Mouse (Mus musculus) liver, adult 2 months (tissue): ENCODE measurements around the gene Tnik. TPM values are rescaled to one million over a fixed set of nuclear protein-coding genes. Genes with fewer than 3 reads are reported as not detected.

Experiments
- DNase-seq: peaks from one replicate; pipeline ENCODE4 v3.0.0-alpha.2; 2011; ENCODE audit warnings: low read depth, low spot score; ENCODE audit errors: extremely low read depth
- H3K27ac ChIP-seq: fragments of 200-500 bp; replicated peaks from 2 replicates; pipeline ENCODE4 v1.5.1; 2012; ENCODE audit warnings: low read depth, mild to moderate bottlenecking, control low read depth, inconsistent platforms, low read length; ENCODE audit not compliant: insufficient read depth
- H3K27me3 ChIP-seq: fragments of 200-500 bp; 2 replicates; pipeline ENCODE4 v1.6.1; 2012; ENCODE audit warnings: mild to moderate bottlenecking, moderate library complexity, low read length, inconsistent platforms; ENCODE audit not compliant: control insufficient read depth, insufficient read depth
- H3K36me3 ChIP-seq: fragments of 200-500 bp; 2 replicates; pipeline ENCODE4 v1.6.1; 2012; ENCODE audit warnings: low read length, inconsistent platforms; ENCODE audit not compliant: control insufficient read depth, insufficient read depth
- H3K4me1 ChIP-seq: fragments of 200-500 bp; 2 replicates; pipeline ENCODE4 v1.6.1; 2011; ENCODE audit warnings: low read length; ENCODE audit not compliant: control insufficient read depth, insufficient read depth
- H3K4me3 ChIP-seq: fragments of 200-500 bp; 2 replicates; pipeline ENCODE4 v1.5.1; 2011; ENCODE audit warnings: low read depth, mild to moderate bottlenecking, control low read depth, low read length, moderate library complexity; ENCODE audit not compliant: insufficient read depth
- H3K79me2 ChIP-seq: fragments of 200-500 bp; 2 replicates; pipeline ENCODE4 v1.6.1; 2012; ENCODE audit warnings: inconsistent platforms, mild to moderate bottlenecking, low read length, moderate library complexity; ENCODE audit not compliant: control insufficient read depth, insufficient read depth
- H3K9ac ChIP-seq: fragments of 200-500 bp; 2 replicates; pipeline ENCODE4 v1.6.1; 2012; ENCODE audit warnings: low read depth, mild to moderate bottlenecking, control low read depth, inconsistent platforms, low read length
- CTCF ChIP-seq: fragments of 200-500 bp; IDR thresholded peaks from 2 replicates; pipeline ENCODE4 v1.5.1; 2011; ENCODE audit warnings: low read depth, low read length, control low read depth
- POLR2A ChIP-seq: fragments of 200-500 bp; IDR thresholded peaks from 2 replicates; pipeline ENCODE4 v1.6.1; 2011; ENCODE audit warnings: low read length, control low read depth; ENCODE audit not compliant: insufficient read depth; ENCODE audit errors: extremely low read depth
- WGBS: fragments of 180-500 bp; shearing (Covaris S2); methylation state at CpG from one replicate; pipeline ENCODE4 v1.1.7; 2018; 5-methylcytosine and 5-hydroxymethylcytosine counted together
- polyA plus RNA-seq: library from polyadenylated mRNA; depleted of rRNA; stranded (reverse); fragments of >200 nt; gene quantifications from 2 replicates; pipeline ENCODE4 v1.2.3, GENCODE M21; 2012
- total RNA-seq: library from RNA; depleted of rRNA; stranded (reverse); fragments of >200 nt; gene quantifications from 2 replicates; pipeline ENCODE4 v1.2.3, GENCODE M21; 2014

Tnik gene
- total and polyA plus RNA-seq, 2 experiments, result 1.2 to 2.8 TPM

DNA sequence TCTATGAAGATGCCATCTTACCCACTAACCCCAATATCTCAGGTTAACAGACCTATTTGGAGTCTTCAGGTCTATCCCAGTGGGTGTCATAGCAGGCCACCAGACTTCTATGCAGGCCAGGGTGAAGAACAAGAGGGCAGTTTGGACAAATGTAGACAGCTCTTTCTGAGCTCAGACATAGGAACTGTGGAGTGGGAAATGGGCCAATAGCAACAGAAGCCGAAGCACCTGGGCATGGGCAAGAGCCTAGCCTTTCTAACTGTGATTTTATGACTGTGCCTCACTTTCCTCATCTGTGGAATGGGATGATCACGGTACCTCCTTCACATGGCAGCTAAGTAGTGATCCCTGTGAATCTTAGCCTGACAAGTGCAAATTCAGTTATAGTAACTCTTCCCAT, 214.4 kb downstream of the Tnik start:
- Histone ChIP-seq H3K9ac (no peak overlapping the region), H3K79me2 (no peaks in the 10 kb centered on the region), H3K4me1 (no peaks in the 10 kb centered on the region), H3K4me3 (no peak overlapping the region), H3K27ac (no peak overlapping the region), H3K36me3 (no peaks in the 10 kb centered on the region), H3K27me3 (no peaks in the 10 kb centered on the region)
- WGBS, result 93% methylated on average over 2 of the region's 2 CpGs
- TF ChIP-seq CTCF, result no peak
- no peak for TF ChIP-seq POLR2A
- DNase-seq, result no peak

DNA sequence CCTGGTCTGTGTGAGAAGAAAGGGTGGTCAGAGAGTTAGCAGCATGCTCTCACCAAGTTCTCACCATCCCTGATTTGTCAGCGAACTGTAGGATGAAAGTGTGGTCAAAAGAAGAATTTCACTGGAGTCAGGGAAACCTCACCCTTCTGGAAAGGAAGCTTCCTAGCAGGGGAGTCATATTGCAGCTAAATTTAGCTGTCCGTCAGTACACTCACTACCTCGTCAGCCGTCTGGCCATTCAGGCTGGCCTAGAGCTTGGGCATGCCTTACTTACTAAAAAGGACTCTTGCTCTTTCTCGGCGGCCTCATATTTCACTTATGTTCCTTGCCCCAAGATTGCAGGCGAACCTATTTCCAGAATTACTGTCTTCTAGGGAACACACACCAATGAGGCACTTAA, 222.7 kb downstream of the Tnik start:
- 85% methylated on average over 7 of the region's 7 CpGs for WGBS
- no peak for DNase-seq
- H3K9ac ChIP-seq, result no peak overlapping the region
- TF ChIP-seq POLR2A, result no peak
- no peak for TF ChIP-seq CTCF
- H3K79me2 ChIP-seq, result no peaks in the 10 kb centered on the region
- H3K27me3 ChIP-seq, result no peaks in the 10 kb centered on the region
- H3K4me1 ChIP-seq, result no peaks in the 10 kb centered on the region
- H3K4me3 ChIP-seq, result no peak overlapping the region
- H3K36me3 ChIP-seq, result no peaks in the 10 kb centered on the region
- H3K27ac ChIP-seq, result no peak overlapping the region

DNA sequence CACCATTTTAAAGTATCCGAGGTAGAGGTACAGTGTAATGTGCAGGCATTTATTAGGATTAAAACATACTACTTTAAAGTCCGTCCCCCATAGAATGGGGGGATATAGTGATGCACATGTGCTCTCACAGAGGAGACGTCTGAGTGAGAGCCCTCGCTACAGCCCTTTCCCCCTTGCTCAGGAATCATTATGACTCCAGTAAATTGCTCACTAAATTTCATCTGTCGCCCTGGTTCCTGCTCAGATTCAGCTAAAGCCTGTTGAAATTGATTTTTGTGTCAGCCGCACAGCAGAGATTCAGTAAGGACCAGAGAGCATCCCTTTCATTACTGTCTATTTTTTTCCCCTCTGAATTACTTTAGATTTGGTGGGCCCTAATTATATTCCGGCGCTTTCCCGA, 224.4 kb downstream of the Tnik start:
- 89% methylated on average over 9 of the region's 9 CpGs for WGBS
- no peak overlapping the region for H3K27ac ChIP-seq
- TF ChIP-seq POLR2A (no peak), CTCF (no peak)

DNA sequence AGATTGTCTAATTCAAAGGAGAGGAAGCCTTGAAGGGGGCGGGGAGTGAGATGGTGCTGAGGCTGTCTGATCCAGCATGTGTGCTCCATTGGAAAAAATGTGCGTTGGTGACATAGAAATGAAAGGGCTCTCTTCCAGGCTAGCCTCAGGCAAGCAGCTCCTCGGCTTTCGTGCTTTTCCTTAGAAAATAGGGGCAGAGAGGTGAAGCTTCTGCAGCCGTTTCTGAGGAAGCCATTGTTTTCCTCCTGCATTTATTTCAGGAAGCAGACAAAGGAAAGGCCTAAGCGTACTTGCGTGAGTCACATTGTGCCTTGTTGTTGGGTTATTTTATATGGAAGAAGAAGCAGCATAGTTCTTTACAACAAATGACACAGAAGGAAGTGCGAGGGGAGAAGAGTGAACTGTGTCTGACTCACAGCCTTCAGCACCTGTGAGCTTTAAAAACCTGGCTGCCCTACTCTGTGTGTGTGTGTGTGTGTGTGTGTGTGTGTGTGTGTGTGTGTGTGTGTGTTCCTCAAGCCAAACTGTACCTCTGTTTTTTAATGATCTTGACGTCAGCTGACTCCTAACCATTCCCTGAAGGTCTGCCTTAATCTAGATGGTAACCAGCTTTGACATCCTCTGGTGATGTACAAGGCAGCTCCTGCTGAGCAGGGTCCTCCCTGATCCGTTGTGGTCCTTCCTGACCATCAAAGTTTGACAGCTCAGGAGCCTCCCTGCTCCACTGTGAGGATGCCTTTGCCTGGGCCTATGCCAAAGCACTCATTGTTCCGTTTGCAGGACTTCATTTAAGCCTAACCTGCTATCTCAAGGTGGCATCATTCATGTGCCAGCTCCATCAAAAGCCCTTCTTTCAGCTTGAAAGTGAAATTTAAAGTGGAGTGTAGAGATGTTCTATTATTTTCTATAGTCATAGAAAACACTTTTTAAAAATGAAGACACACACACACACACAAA, 228.3 kb downstream of the Tnik start:
- 75% methylated on average over 11 of the region's 11 CpGs for WGBS
- Histone ChIP-seq H3K36me3 (no peaks in the 10 kb centered on the region), H3K79me2 (no peaks in the 10 kb centered on the region), H3K4me1 (no peaks in the 10 kb centered on the region), H3K4me3 (no peak overlapping the region), H3K9ac (no peak overlapping the region), H3K27ac (no peak overlapping the region), H3K27me3 (no peaks in the 10 kb centered on the region)
- DNase-seq, result no peak
- no peak for TF ChIP-seq CTCF
- TF ChIP-seq POLR2A, result no peak

More for the DNA sequence above, 224.4 kb downstream of the Tnik start:
- no peaks in the 10 kb centered on the region for H3K4me1 ChIP-seq
- no peaks in the 10 kb centered on the region for H3K36me3 ChIP-seq
- H3K79me2 ChIP-seq, result no peaks in the 10 kb centered on the region
- no peak overlapping the region for H3K9ac ChIP-seq
- no peaks in the 10 kb centered on the region for H3K27me3 ChIP-seq
- DNase-seq, result no peak
- no peak overlapping the region for H3K4me3 ChIP-seq

DNA sequence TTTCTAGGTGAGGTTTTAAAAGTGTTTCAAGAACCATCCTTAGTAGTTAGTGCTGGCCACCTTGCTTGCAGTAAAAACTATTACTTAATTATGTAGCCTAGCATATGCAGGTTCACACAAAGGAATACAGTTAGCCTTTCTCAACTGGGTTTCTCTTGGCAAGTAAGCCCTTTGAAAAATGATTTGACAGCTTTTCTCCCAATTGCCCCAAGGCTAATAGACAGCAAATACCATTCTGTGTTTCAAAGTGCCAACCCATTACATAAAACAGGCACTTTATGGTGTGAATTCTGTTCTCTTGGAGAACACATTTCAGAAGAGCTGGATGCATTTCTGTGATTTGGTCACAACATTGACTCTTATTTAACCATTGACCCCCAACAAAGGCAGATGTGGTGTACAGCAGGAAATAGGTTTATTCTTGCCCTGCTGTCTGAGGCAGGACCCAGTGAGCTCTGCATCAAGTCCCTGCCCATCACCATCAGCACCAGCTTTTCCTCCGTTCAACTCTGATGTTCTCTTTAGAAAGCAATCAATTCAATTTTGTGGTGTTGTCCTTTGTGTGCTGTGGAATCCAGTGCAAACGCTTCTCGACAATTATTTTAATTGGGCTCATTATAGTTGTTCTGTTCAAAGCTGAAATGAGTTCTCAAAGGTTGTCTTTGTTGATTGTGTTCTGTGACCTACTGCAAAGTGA, 233.9 kb downstream of the Tnik start:
- no peaks in the 10 kb centered on the region for H3K36me3 ChIP-seq
- 85% methylated on average over 3 of the region's 3 CpGs for WGBS
- H3K4me1 ChIP-seq, result no peaks in the 10 kb centered on the region
- DNase-seq, result no peak
- no peak overlapping the region for H3K4me3 ChIP-seq
- H3K27ac ChIP-seq, result no peak overlapping the region
- H3K27me3 ChIP-seq, result no peaks in the 10 kb centered on the region
- TF ChIP-seq CTCF (no peak), POLR2A (no peak)
- no peak overlapping the region for H3K9ac ChIP-seq
- H3K79me2 ChIP-seq, result no peaks in the 10 kb centered on the region
